Mouse (Mus musculus): ENCODE measurements at regions not wholly inside any gene's neighbourhood (a gene's known extent, or its start where the extent isn't known, plus 50 kb on each side); places are given as distances from the start of the nearest gene placed in this dataset.
A peak's percentile ranks its signal among the peaks of the same experiment; 100 is the strongest.

GRCm38 (mm10) chr13:107078085-107078484, 56.2 kb upstream of the Kif2a start:
- Histone ChIP-seq H3K36me3 (ENCODE audit: insufficient read depth, low read length) (no peaks in the 10 kb centered on the region), H3K27me3 (ENCODE audit: insufficient read depth, low read length) (peaks cover 11% of the 10 kb centered on the region), H3K9me3 (ENCODE audit: low read length) (no peaks in the 10 kb centered on the region), H3K4me3 (replicated peaks; ENCODE audit: low read length) (no peak overlapping the region), H3K4me1 (replicated peaks; ENCODE audit: low read depth, low read length) (peaks cover 8% of the 10 kb centered on the region)
- no peak for TF ChIP-seq NANOG (IDR thresholded peaks at IDR 0.05; ENCODE audit: borderline replicate concordance, low read length)
- TF ChIP-seq POU5F1 (IDR thresholded peaks at IDR 0.05; ENCODE audit: borderline replicate concordance, low read length) = no peak
- TF ChIP-seq CTCF (conservative IDR thresholded peaks at IDR 0.05; ENCODE audit: low read length) = no peak

GRCm38 (mm10) chr13:107074917-107075316, 53.0 kb upstream of the Kif2a start:
- TF ChIP-seq POU5F1 (IDR thresholded peaks at IDR 0.05; ENCODE audit: borderline replicate concordance, low read length) (no peak), CTCF (conservative IDR thresholded peaks at IDR 0.05; ENCODE audit: low read length) (no peak), NANOG (IDR thresholded peaks at IDR 0.05; ENCODE audit: borderline replicate concordance, low read length) (no peak)
- Histone ChIP-seq H3K9me3 (ENCODE audit: low read length) (no peaks in the 10 kb centered on the region), H3K27me3 (ENCODE audit: insufficient read depth, low read length) (peaks cover 11% of the 10 kb centered on the region), H3K4me3 (replicated peaks; ENCODE audit: low read length) (no peak overlapping the region), H3K36me3 (ENCODE audit: insufficient read depth, low read length) (no peaks in the 10 kb centered on the region), H3K4me1 (replicated peaks; ENCODE audit: low read depth, low read length) (peaks cover 17% of the 10 kb centered on the region)

GRCm38 (mm10) chr13:107073039-107073620, 51.2 kb upstream of the Kif2a start:
- no peaks in the 10 kb centered on the region for H3K36me3 ChIP-seq (ENCODE audit: insufficient read depth, low read length)
- H3K4me1 ChIP-seq (replicated peaks; ENCODE audit: low read depth, low read length) = peaks cover 17% of the 10 kb centered on the region
- H3K4me3 ChIP-seq (replicated peaks; ENCODE audit: low read length) = peak overlapping the region; percentile 61
- H3K9me3 ChIP-seq (ENCODE audit: low read length) = no peaks in the 10 kb centered on the region
- peaks cover 8% of the 10 kb centered on the region; the same call in 1 of the 2 replicates for H3K27me3 ChIP-seq (ENCODE audit: insufficient read depth, low read length)
- TF ChIP-seq NANOG (IDR thresholded peaks at IDR 0.05; ENCODE audit: borderline replicate concordance, low read length) = no peak
- no peak for TF ChIP-seq POU5F1 (IDR thresholded peaks at IDR 0.05; ENCODE audit: borderline replicate concordance, low read length)
- no peak for TF ChIP-seq CTCF (conservative IDR thresholded peaks at IDR 0.05; ENCODE audit: low read length)

GRCm38 (mm10) chr13:107072345-107073038, 50.6 kb upstream of the Kif2a start:
- no peaks in the 10 kb centered on the region for H3K9me3 ChIP-seq (ENCODE audit: low read length)
- no peaks in the 10 kb centered on the region for H3K36me3 ChIP-seq (ENCODE audit: insufficient read depth, low read length)
- peak overlapping the region; percentile 61 for H3K4me3 ChIP-seq (replicated peaks; ENCODE audit: low read length)
- TF ChIP-seq CTCF (conservative IDR thresholded peaks at IDR 0.05; ENCODE audit: low read length) = no peak
- TF ChIP-seq NANOG (IDR thresholded peaks at IDR 0.05; ENCODE audit: borderline replicate concordance, low read length) = no peak
- no peak for TF ChIP-seq POU5F1 (IDR thresholded peaks at IDR 0.05; ENCODE audit: borderline replicate concordance, low read length)
- peaks cover 6% of the 10 kb centered on the region; the same call in 1 of the 2 replicates for H3K27me3 ChIP-seq (ENCODE audit: insufficient read depth, low read length)
- peaks cover 17% of the 10 kb centered on the region for H3K4me1 ChIP-seq (replicated peaks; ENCODE audit: low read depth, low read length)

All from E14TG2a.4 (cell line).